ENCODE assay signal across 10 mouse cellular contexts in the genomic region with DNA sequence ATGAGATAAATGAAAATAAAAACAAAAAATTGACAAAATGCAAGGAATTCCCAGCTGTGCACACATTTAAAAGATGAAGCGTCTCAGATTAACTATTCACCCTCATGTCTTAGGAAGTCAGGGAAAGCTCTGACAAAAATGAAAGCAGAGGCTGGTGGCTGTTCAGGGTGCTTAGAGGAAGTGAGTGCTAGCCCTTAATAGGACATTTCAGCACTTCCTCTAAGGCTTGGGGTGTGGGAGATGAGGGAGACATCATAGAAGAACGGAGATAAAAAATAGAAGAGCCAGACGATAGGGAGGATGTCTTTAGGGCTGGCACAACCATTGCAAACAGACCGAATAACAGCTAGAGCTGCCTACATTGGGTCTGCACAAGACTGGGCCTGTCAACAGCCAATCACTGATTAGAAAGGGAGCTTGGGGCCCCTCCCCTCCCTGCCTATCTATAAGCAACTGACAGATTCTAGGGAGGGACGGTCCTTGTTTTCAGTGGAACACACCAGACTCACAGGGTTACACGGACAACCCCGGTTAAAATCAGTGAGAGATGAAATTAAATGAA. TPM values are rescaled to one million over a fixed set of nuclear protein-coding genes. Genes with fewer than 3 reads are reported as not detected.
DNase-seq lines count a peak whose midpoint lies in the region; ATAC-seq lines count a peak whose summit lies in the region.
"Had no signal": no experiment of that assay in that cellular context is flagged by ENCODE, and none has a peak within 500 bp of the region (broad histone marks: within the 10 kb centered on the region; RNA-seq: fewer than 3 reads in every experiment).

No protein-coding gene starts in this region.

- no peaks in the 10 kb centered on the region for H3K9me3 ChIP-seq in heart, embryonic 13.5 days
- no peaks in the 10 kb centered on the region for H3K9me3 ChIP-seq in midbrain, embryonic 12.5 days
- no peaks in the 10 kb centered on the region for H3K9me3 ChIP-seq in midbrain, embryonic 14.5 days (ENCODE audit: control insufficient read depth, low read length)
- H3K9me3 ChIP-seq in embryonic facial prominence, embryonic 15.5 days (replicated peaks), result no peaks in the 10 kb centered on the region

- DNase-seq in heart, postnatal 14 days, result no peak
- no peak for DNase-seq in midbrain, embryonic 14.5 days
- no peak for DNase-seq in cerebellum, postnatal 25 days
- DNase-seq in adrenal gland, postnatal 36 days, result no peak
- DNase-seq: kidney, postnatal 10 days had no signal

- no peaks in the 10 kb centered on the region for H3K36me3 ChIP-seq in heart, embryonic 13.5 days
- no peaks in the 10 kb centered on the region for H3K36me3 ChIP-seq in midbrain, embryonic 12.5 days
- no peaks in the 10 kb centered on the region for H3K36me3 ChIP-seq in midbrain, embryonic 14.5 days (ENCODE audit: control insufficient read depth, insufficient read depth, low read length)
- H3K36me3 ChIP-seq in embryonic facial prominence, embryonic 15.5 days, result no peaks in the 10 kb centered on the region

- peak overlapping the region; percentile 56 for H3K4me2 ChIP-seq in heart, embryonic 13.5 days
- no peak overlapping the region for H3K4me2 ChIP-seq in midbrain, embryonic 12.5 days (replicated peaks)
- H3K4me2 ChIP-seq in midbrain, embryonic 14.5 days (ENCODE audit: low read length), result no peak overlapping the region
- no peak overlapping the region for H3K4me2 ChIP-seq in embryonic facial prominence, embryonic 15.5 days (replicated peaks)

- intact Hi-C loops in heart, postnatal 14 days (cut with DNase I), result no loop called here

- peak overlapping the region; percentile 34 for H3K4me3 ChIP-seq in heart, embryonic 13.5 days
- H3K4me3 ChIP-seq in midbrain, embryonic 12.5 days, result no peak overlapping the region
- H3K4me3 ChIP-seq in midbrain, embryonic 14.5 days (replicated peaks; ENCODE audit: low read depth, low read length), result no peak overlapping the region
- no peak overlapping the region for H3K4me3 ChIP-seq in embryonic facial prominence, embryonic 15.5 days (replicated peaks)

- H3K4me1 ChIP-seq in heart, embryonic 13.5 days, result peaks cover 6% of the 10 kb centered on the region
- H3K4me1 ChIP-seq in midbrain, embryonic 12.5 days, result no peaks in the 10 kb centered on the region
- no peaks in the 10 kb centered on the region for H3K4me1 ChIP-seq in midbrain, embryonic 14.5 days (ENCODE audit: control insufficient read depth, insufficient read depth, low read length)
- no peaks in the 10 kb centered on the region for H3K4me1 ChIP-seq in embryonic facial prominence, embryonic 15.5 days

- WGBS in heart, embryonic 13.5 days, result 28% methylated on average over 7 of the region's 7 CpGs
- 65% methylated on average over 7 of the region's 7 CpGs for WGBS in midbrain, embryonic 12.5 days
- WGBS in midbrain, embryonic 14.5 days, result 60% methylated on average over 7 of the region's 7 CpGs
- 52% methylated on average over 7 of the region's 7 CpGs for WGBS in embryonic facial prominence, embryonic 15.5 days

- ATAC-seq in heart, embryonic 13.5 days (ENCODE audit: extremely low read depth, insufficient number of reproducible peaks, low FRiP score, low TSS enrichment), result no peak
- ATAC-seq in midbrain, embryonic 12.5 days (ENCODE audit: low FRiP score, low read depth), result peak; percentile 60; the same call in 1 of the 2 replicates
- no peak for ATAC-seq in midbrain, embryonic 14.5 days (ENCODE audit: low FRiP score, low TSS enrichment)
- ATAC-seq in embryonic facial prominence, embryonic 15.5 days (ENCODE audit: insufficient number of reproducible peaks, low FRiP score, low TSS enrichment, low read depth), result peak; percentile 47; the same call in 1 of the 2 replicates
- ATAC-seq in megakaryocyte-erythroid progenitor cell, adult 5-6 weeks (replicated peaks; ENCODE audit: low FRiP score, low TSS enrichment, poor library complexity, severe bottlenecking), result peak; percentile 77
- ATAC-seq: lung, postnatal 0 days had no signal

- H3K27ac ChIP-seq in heart, embryonic 13.5 days (replicated peaks), result no peak overlapping the region
- no peak overlapping the region for H3K27ac ChIP-seq in midbrain, embryonic 12.5 days (replicated peaks)
- no peak overlapping the region for H3K27ac ChIP-seq in midbrain, embryonic 14.5 days (replicated peaks; ENCODE audit: low read depth, low read length)
- H3K27ac ChIP-seq in embryonic facial prominence, embryonic 15.5 days (replicated peaks), result no peak overlapping the region

- H3K27me3 ChIP-seq in heart, embryonic 13.5 days (replicated peaks), result no peaks in the 10 kb centered on the region
- no peaks in the 10 kb centered on the region for H3K27me3 ChIP-seq in midbrain, embryonic 12.5 days
- no peaks in the 10 kb centered on the region for H3K27me3 ChIP-seq in midbrain, embryonic 14.5 days (ENCODE audit: control insufficient read depth, insufficient read depth, low read length)
- H3K27me3 ChIP-seq in embryonic facial prominence, embryonic 15.5 days, result no peaks in the 10 kb centered on the region

- no peak overlapping the region for H3K9ac ChIP-seq in heart, embryonic 13.5 days
- H3K9ac ChIP-seq in midbrain, embryonic 12.5 days (replicated peaks), result no peak overlapping the region
- H3K9ac ChIP-seq in midbrain, embryonic 14.5 days (replicated peaks; ENCODE audit: low read length), result no peak overlapping the region
- H3K9ac ChIP-seq in embryonic facial prominence, embryonic 15.5 days, result no peak overlapping the region

RNA-seq across cellular contexts. Expression of gene Glb1l2, which starts 22.8 kb away (rescaled TPM):
- polyA plus RNA-seq in heart, embryonic 13.5 days (2015; fragmentation: Nextera tagmentation; extraction: Ambion mirVana), result 1.1 and 1.3 TPM in 2 replicates
- total RNA-seq in heart, postnatal 14 days (2021), result 1 to 10 TPM in 1 of 2 experiments, under 1 TPM in 1; 0.66 to 1.8 TPM
- 2.8 and 4.1 TPM in 2 replicates for polyA plus RNA-seq in midbrain, embryonic 12.5 days (2016; fragmentation: Nextera tagmentation; extraction: Ambion mirVana)
- polyA plus RNA-seq in midbrain, embryonic 14.5 days (2014; fragmentation: Nextera tagmentation; extraction: Ambion mirVana), result 1.4 and 2.1 TPM in 2 replicates
- 5.4 and 7.4 TPM in 2 replicates for polyA plus RNA-seq in embryonic facial prominence, embryonic 15.5 days (2015; fragmentation: Nextera tagmentation; extraction: Ambion mirVana)
- not detected in 2 replicates for total RNA-seq in megakaryocyte-erythroid progenitor cell, adult 5-6 weeks (2014; fragmentation: Nextera tagmentation)
- not detected in 2 replicates for total RNA-seq in megakaryocyte-erythroid progenitor cell, adult 5-6 weeks (2017)
- 1 to 10 TPM; 4.0 to 9.9 TPM for total RNA-seq in adrenal gland, postnatal 36 days (2021)

RNA-seq across cellular contexts. Expression of gene B3gat1, which starts 50.0 kb away (rescaled TPM):
- 0.08 and 0.11 TPM in 2 replicates for polyA plus RNA-seq in heart, embryonic 13.5 days (2015; fragmentation: Nextera tagmentation; extraction: Ambion mirVana)
- not detected for total RNA-seq in heart, postnatal 14 days (2021)
- 10.9 and 12.9 TPM in 2 replicates for polyA plus RNA-seq in midbrain, embryonic 12.5 days (2016; fragmentation: Nextera tagmentation; extraction: Ambion mirVana)
- 46.6 and 49.6 TPM in 2 replicates for polyA plus RNA-seq in midbrain, embryonic 14.5 days (2014; fragmentation: Nextera tagmentation; extraction: Ambion mirVana)
- 0.87 and 0.93 TPM in 2 replicates for polyA plus RNA-seq in embryonic facial prominence, embryonic 15.5 days (2015; fragmentation: Nextera tagmentation; extraction: Ambion mirVana)
- total RNA-seq in megakaryocyte-erythroid progenitor cell, adult 5-6 weeks (2014; fragmentation: Nextera tagmentation), result not detected in 2 replicates
- not detected in 2 replicates for total RNA-seq in megakaryocyte-erythroid progenitor cell, adult 5-6 weeks (2017)
- under 1 TPM; 0.69 to 0.73 TPM for total RNA-seq in adrenal gland, postnatal 36 days (2021)
- polyA plus RNA-seq: lung, postnatal 0 days had no signal

Comparison
In these comparisons a context has a peak if more than half of its experiments do, and no peak if none do; other contexts are left out.
1. ATAC-seq: peak in midbrain, embryonic 12.5 days (single experiment), embryonic facial prominence, embryonic 15.5 days (single experiment) and megakaryocyte-erythroid progenitor cell, adult 5-6 weeks (single experiment); none in heart, embryonic 13.5 days (single experiment) and midbrain, embryonic 14.5 days (single experiment).